Mouse (Mus musculus) stomach, embryonic 14.5 days (tissue): ENCODE results near the gene C1qtnf1. TPM values are rescaled to one million over a fixed set of nuclear protein-coding genes. Genes with fewer than 3 reads are reported as not detected.
A peak's percentile ranks its signal among the peaks of the same experiment; 100 is the strongest.

ENCODE experiments used
- ATAC-seq: fragments of 200-750 bp; cut with Nextera tagmentation; 2 replicates; pipeline ENCODE4 v1.8.0; 2017; ENCODE audit warnings: low read depth, moderate TSS enrichment; ENCODE audit not compliant: insufficient number of reproducible peaks, insufficient read depth, low FRiP score
- H3K27ac ChIP-seq: fragments of 300-500 bp; sonication (generic); 2 replicates; pipeline ENCODE4 v1.5.1; 2014; ENCODE audit warnings: mild to moderate bottlenecking, low read length, moderate library complexity, mixed read lengths
- H3K27me3 ChIP-seq: fragments of 300-500 bp; sonication (generic); 2 replicates; pipeline ENCODE4 v1.6.1; 2014; ENCODE audit warnings: low read length, control low read depth, mixed read lengths; ENCODE audit not compliant: control insufficient read depth, insufficient read depth
- H3K36me3 ChIP-seq: fragments of 300-500 bp; sonication (generic); 2 replicates; pipeline ENCODE4 v1.6.1; 2014; ENCODE audit warnings: mild to moderate bottlenecking, control low read depth, low read length, moderate library complexity, mixed read lengths; ENCODE audit not compliant: control insufficient read depth, insufficient read depth
- H3K4me1 ChIP-seq: fragments of 300-500 bp; sonication (generic); 2 replicates; pipeline ENCODE4 v1.6.1; 2014; ENCODE audit warnings: low read length, control low read depth, mixed read lengths; ENCODE audit not compliant: control insufficient read depth, insufficient read depth
- H3K4me2 ChIP-seq: fragments of 300-500 bp; sonication (generic); replicated peaks from 2 replicates; pipeline ENCODE4 v1.6.1; 2014; ENCODE audit warnings: low read depth, low read length, control low read depth
- H3K4me3 ChIP-seq: fragments of 300-500 bp; sonication (generic); 2 replicates; pipeline ENCODE4 v1.5.1; 2014; ENCODE audit warnings: low read depth, low read length, control low read depth
- H3K9ac ChIP-seq: fragments of 300-500 bp; sonication (generic); replicated peaks from 2 replicates; pipeline ENCODE4 v1.6.1; 2014; ENCODE audit warnings: low read depth, mild to moderate bottlenecking, control low read depth, low read length, moderate library complexity, mixed read lengths
- H3K9me3 ChIP-seq: fragments of 300-500 bp; sonication (generic); 2 replicates; pipeline ENCODE4 v1.6.1; 2016; ENCODE audit warnings: low read depth, low read length, control low read depth; ENCODE audit not compliant: control insufficient read depth
- WGBS: fragments of 180-500 bp; shearing (Covaris S2); extraction: QIAGEN DNeasy Blood & Tissue Kit; methylation state at CpG from one replicate; pipeline ENCODE4 v1.1.7; 2014; 5-methylcytosine and 5-hydroxymethylcytosine counted together
- polyA plus RNA-seq: library from polyadenylated mRNA; unstranded; fragments of >200 nt; fragmentation: Nextera tagmentation; extraction: Ambion mirVana; gene quantifications from 2 replicates; pipeline ENCODE4 v1.2.1, GENCODE M21; 2014

C1qtnf1 gene
- polyA plus RNA-seq, 1 experiment from 2014 or later = 7.0 TPM

GRCm38 (mm10) chr11:118452955-118453354 is 25.0 kb downstream of the C1qtnf1 start:
- no peak overlapping the region for H3K27ac ChIP-seq
- ATAC-seq = no peak
- no peak overlapping the region for H3K4me3 ChIP-seq
- H3K9me3 ChIP-seq = no peaks in the 10 kb centered on the region
- no peaks in the 10 kb centered on the region for H3K4me1 ChIP-seq
- no peaks in the 10 kb centered on the region for H3K27me3 ChIP-seq
- H3K36me3 ChIP-seq = no peaks in the 10 kb centered on the region
- no peak overlapping the region for H3K9ac ChIP-seq
- 65% methylated on average over 2 of the region's 2 CpGs for WGBS
- H3K4me2 ChIP-seq = no peak overlapping the region

- Histone ChIP-seq H3K27ac (no peak overlapping the region), H3K4me3 (no peak overlapping the region), H3K9ac (no peak overlapping the region), H3K27me3 (no peaks in the 10 kb centered on the region), H3K4me2 (no peak overlapping the region), H3K9me3 (no peaks in the 10 kb centered on the region), H3K36me3 (no peaks in the 10 kb centered on the region), H3K4me1 (no peaks in the 10 kb centered on the region)
- ATAC-seq = no peak
- WGBS = 65% methylated on average over 11 of the region's 11 CpGs
These were observed 26.1 kb downstream of the C1qtnf1 start for GRCm38 (mm10) chr11:118453886-118454671.

- no peak for ATAC-seq
- WGBS = 68% methylated on average over 6 of the region's 6 CpGs
- no peak overlapping the region for H3K27ac ChIP-seq
- no peaks in the 10 kb centered on the region for H3K4me1 ChIP-seq
- no peaks in the 10 kb centered on the region for H3K9me3 ChIP-seq
- no peak overlapping the region for H3K4me2 ChIP-seq
- no peaks in the 10 kb centered on the region for H3K36me3 ChIP-seq
- H3K4me3 ChIP-seq = no peak overlapping the region
- H3K27me3 ChIP-seq = no peaks in the 10 kb centered on the region
- no peak overlapping the region for H3K9ac ChIP-seq
These were observed 27.8 kb downstream of the C1qtnf1 start for GRCm38 (mm10) chr11:118455788-118456187.

GRCm38 (mm10) chr11:118456937-118457336 is 28.9 kb downstream of the C1qtnf1 start:
- Histone ChIP-seq H3K9ac (no peak overlapping the region), H3K4me1 (no peaks in the 10 kb centered on the region), H3K27ac (no peak overlapping the region), H3K27me3 (no peaks in the 10 kb centered on the region), H3K9me3 (no peaks in the 10 kb centered on the region), H3K4me2 (no peak overlapping the region), H3K36me3 (no peaks in the 10 kb centered on the region), H3K4me3 (no peak overlapping the region)
- ATAC-seq = no peak
- 74% methylated on average over 11 of the region's 11 CpGs for WGBS

- no peak overlapping the region for H3K27ac ChIP-seq
- ATAC-seq = no peak
- no peak overlapping the region for H3K4me3 ChIP-seq
- no peak overlapping the region for H3K9ac ChIP-seq
- H3K4me2 ChIP-seq = no peak overlapping the region
- H3K4me1 ChIP-seq = no peaks in the 10 kb centered on the region
- no peaks in the 10 kb centered on the region for H3K36me3 ChIP-seq
- 39% methylated on average over 8 of the region's 8 CpGs for WGBS
- H3K9me3 ChIP-seq = no peaks in the 10 kb centered on the region
- H3K27me3 ChIP-seq = no peaks in the 10 kb centered on the region
These were observed 31.0 kb downstream of the C1qtnf1 start for GRCm38 (mm10) chr11:118459051-118459450.

- H3K27ac ChIP-seq = no peak overlapping the region
- no peaks in the 10 kb centered on the region for H3K4me1 ChIP-seq
- no peak overlapping the region for H3K9ac ChIP-seq
- 64% methylated on average over 4 of the region's 4 CpGs for WGBS
- no peaks in the 10 kb centered on the region for H3K36me3 ChIP-seq
- H3K4me3 ChIP-seq = no peak overlapping the region
- no peak for ATAC-seq
- no peaks in the 10 kb centered on the region for H3K27me3 ChIP-seq
- H3K9me3 ChIP-seq = no peaks in the 10 kb centered on the region
- H3K4me2 ChIP-seq = no peak overlapping the region
These were observed 31.5 kb downstream of the C1qtnf1 start for GRCm38 (mm10) chr11:118459536-118459935.

- WGBS = 59% methylated on average over 6 of the region's 6 CpGs
- no peak overlapping the region for H3K27ac ChIP-seq
- H3K4me1 ChIP-seq = no peaks in the 10 kb centered on the region
- H3K36me3 ChIP-seq = no peaks in the 10 kb centered on the region
- H3K9ac ChIP-seq = no peak overlapping the region
- no peaks in the 10 kb centered on the region for H3K27me3 ChIP-seq
- no peaks in the 10 kb centered on the region for H3K9me3 ChIP-seq
- H3K4me2 ChIP-seq = no peak overlapping the region
- H3K4me3 ChIP-seq = no peak overlapping the region
- no peak for ATAC-seq
These were observed 32.3 kb downstream of the C1qtnf1 start for GRCm38 (mm10) chr11:118460280-118460679.

- H3K4me2 ChIP-seq = no peak overlapping the region
- ATAC-seq = peak; percentile 53; the same call in 1 of the 2 replicates
- no peaks in the 10 kb centered on the region for H3K9me3 ChIP-seq
- no peak overlapping the region for H3K9ac ChIP-seq
- H3K4me1 ChIP-seq = peaks cover 4% of the 10 kb centered on the region; the same call in 1 of the 2 replicates
- no peak overlapping the region for H3K4me3 ChIP-seq
- H3K27me3 ChIP-seq = no peaks in the 10 kb centered on the region
- H3K36me3 ChIP-seq = no peaks in the 10 kb centered on the region
- WGBS = 58% methylated on average over 11 of the region's 11 CpGs
- H3K27ac ChIP-seq = peak overlapping the region; percentile 49; the same call in 1 of the 2 replicates
These were observed 39.5 kb downstream of the C1qtnf1 start for GRCm38 (mm10) chr11:118467441-118468035.
